Mouse (Mus musculus) midbrain, embryonic 16.5 days (tissue): ENCODE data around the gene Ankrd13c. TPM values are rescaled to one million over a fixed set of nuclear protein-coding genes. Genes with fewer than 3 reads are reported as not detected.
"Not testable (repeated sequence)": the region's sequence is repeated elsewhere in the genome, so short reads cannot be mapped to it uniquely, and the experiment has no call there.

ENCODE experiments used
- ATAC-seq: fragments of 200-750 bp; cut with Nextera tagmentation; 2 replicates; pipeline ENCODE4 v1.8.0; 2017; ENCODE audit warnings: moderate TSS enrichment
- H3K27ac ChIP-seq: fragments of 300-500 bp; sonication (generic); 2 replicates; pipeline ENCODE4 v1.5.1; 2014; ENCODE audit warnings: mild to moderate bottlenecking, low read length, mixed read lengths
- H3K27me3 ChIP-seq: fragments of 300-500 bp; sonication (generic); 2 replicates; pipeline ENCODE4 v1.6.1; 2014; ENCODE audit warnings: low read depth, low read length, mixed read lengths; ENCODE audit not compliant: control insufficient read depth, insufficient read depth
- H3K36me3 ChIP-seq: fragments of 300-500 bp; sonication (generic); 2 replicates; pipeline ENCODE4 v1.6.1; 2014; ENCODE audit warnings: mild to moderate bottlenecking, low read length, moderate library complexity, mixed read lengths; ENCODE audit not compliant: control insufficient read depth, insufficient read depth
- H3K4me1 ChIP-seq: fragments of 300-500 bp; sonication (generic); 2 replicates; pipeline ENCODE4 v1.6.1; 2014; ENCODE audit warnings: mild to moderate bottlenecking, low read length, mixed read lengths; ENCODE audit not compliant: control insufficient read depth, insufficient read depth
- H3K4me2 ChIP-seq: fragments of 300-500 bp; sonication (generic); 2 replicates; pipeline ENCODE4 v1.6.1; 2014; ENCODE audit warnings: mild to moderate bottlenecking, low read length, mixed read lengths
- H3K4me3 ChIP-seq: fragments of 300-500 bp; sonication (generic); 2 replicates; pipeline ENCODE4 v1.5.1; 2014; ENCODE audit warnings: low read depth, mild to moderate bottlenecking, low read length, moderate library complexity, mixed read lengths
- H3K9ac ChIP-seq: fragments of 300-500 bp; sonication (generic); 2 replicates; pipeline ENCODE4 v1.6.1; 2014; ENCODE audit warnings: low read depth, low read length, mixed read lengths
- H3K9me3 ChIP-seq: fragments of 300-500 bp; sonication (generic); replicated peaks from 2 replicates; pipeline ENCODE4 v1.6.1; 2014; ENCODE audit warnings: mild to moderate bottlenecking, low read length, mixed read lengths; ENCODE audit not compliant: control insufficient read depth, poor library complexity, severe bottlenecking
- WGBS: fragments of 180-500 bp; shearing (Covaris S2); extraction: QIAGEN DNeasy Blood & Tissue Kit; methylation state at CpG from one replicate; pipeline ENCODE4 v1.1.7; 2014; 5-methylcytosine and 5-hydroxymethylcytosine counted together
- polyA plus RNA-seq: library from polyadenylated mRNA; unstranded; fragments of >200 nt; fragmentation: Nextera tagmentation; extraction: Ambion mirVana; gene quantifications from 2 replicates; pipeline ENCODE4 v1.2.1, GENCODE M21; 2015

Ankrd13c gene
- polyA plus RNA-seq, 1 experiment from 2014 or later: 25.5 TPM

GRCm38 (mm10) chr3:157923268-157923835 is 23.7 kb upstream of the Ankrd13c start:
- no peaks in the 10 kb centered on the region for H3K36me3 ChIP-seq
- H3K9me3 ChIP-seq: no peaks in the 10 kb centered on the region
- ATAC-seq: no peak
- peaks cover 7% of the 10 kb centered on the region; the same call in 1 of the 2 replicates for H3K4me1 ChIP-seq
- no peak overlapping the region for H3K9ac ChIP-seq
- WGBS: 77% methylated on average over 3 of the region's 3 CpGs
- H3K4me3 ChIP-seq: no peak overlapping the region
- no peak overlapping the region for H3K4me2 ChIP-seq
- no peak overlapping the region for H3K27ac ChIP-seq
- H3K27me3 ChIP-seq: no peaks in the 10 kb centered on the region

DNA sequence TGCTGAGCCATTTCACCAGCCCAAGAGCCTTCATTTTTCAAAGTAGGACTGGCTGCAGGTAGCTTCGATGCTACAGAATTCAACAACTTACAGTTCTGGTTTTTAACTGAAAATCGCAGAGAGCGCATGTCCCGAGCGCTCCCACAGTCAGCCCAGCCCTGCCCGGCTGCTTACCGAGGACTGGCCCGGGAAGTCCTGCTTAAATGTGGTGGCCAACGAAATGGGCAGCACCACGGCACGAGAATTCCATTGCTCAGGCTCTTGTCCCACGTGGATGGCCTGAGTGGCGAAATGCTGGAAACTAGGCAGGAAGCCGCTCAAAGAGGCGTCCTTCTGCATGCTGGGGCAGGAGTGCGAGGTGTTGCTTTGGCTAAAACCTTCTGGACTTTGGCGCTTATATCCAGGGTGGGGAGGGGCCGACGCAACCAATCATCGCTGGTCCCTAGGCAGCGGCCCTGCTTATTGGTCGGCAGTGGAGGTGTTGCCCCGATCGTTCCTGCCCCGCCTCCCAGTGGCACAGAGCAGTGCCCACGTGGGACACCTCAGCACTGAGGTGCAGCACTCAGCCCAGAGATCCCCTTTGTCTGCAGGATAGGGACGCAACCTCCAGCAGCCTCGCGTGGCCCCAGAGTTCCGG is 22.2 kb upstream of the Ankrd13c start, which contains the start of gene Cth:
Gene Cth (minus strand): TSS at position 386 of the 637 bp plus-strand sequence.
- Histone ChIP-seq H3K27me3 (no peaks in the 10 kb centered on the region), H3K9me3 (no peaks in the 10 kb centered on the region), H3K27ac (no peak within 1 kb of the TSS), H3K9ac (peak within 1 kb of the TSS; percentile 68), H3K4me1 (peaks cover 7% of the 10 kb centered on the region; the same call in 1 of the 2 replicates), H3K36me3 (no peaks in the 10 kb centered on the region), H3K4me2 (peak within 1 kb of the TSS; percentile 100), H3K4me3 (peak within 1 kb of the TSS; percentile 65)
- peak; percentile 100 for ATAC-seq
- WGBS: under 1% methylated on average over 30 of the region's 30 CpGs

GRCm38 (mm10) chr3:157925706-157926510 is 21.1 kb upstream of the Ankrd13c start:
- WGBS: 86% methylated on average over 14 of the region's 14 CpGs
- ATAC-seq: no peak
- H3K4me1 ChIP-seq: peaks cover 7% of the 10 kb centered on the region; the same call in 1 of the 2 replicates
- H3K9me3 ChIP-seq: no peaks in the 10 kb centered on the region
- no peak overlapping the region for H3K4me3 ChIP-seq
- H3K4me2 ChIP-seq: no peak overlapping the region
- no peak overlapping the region for H3K9ac ChIP-seq
- H3K36me3 ChIP-seq: no peaks in the 10 kb centered on the region
- no peak overlapping the region for H3K27ac ChIP-seq
- no peaks in the 10 kb centered on the region for H3K27me3 ChIP-seq

GRCm38 (mm10) chr3:157926761-157927160 is 20.3 kb upstream of the Ankrd13c start:
- 40% methylated on average over 2 of the region's 2 CpGs for WGBS
- Histone ChIP-seq H3K9ac (no peak overlapping the region), H3K4me3 (no peak overlapping the region), H3K36me3 (no peaks in the 10 kb centered on the region), H3K4me2 (no peak overlapping the region), H3K27me3 (no peaks in the 10 kb centered on the region), H3K9me3 (no peaks in the 10 kb centered on the region), H3K27ac (no peak overlapping the region), H3K4me1 (peaks cover 7% of the 10 kb centered on the region; the same call in 1 of the 2 replicates)
- ATAC-seq: no peak

DNA sequence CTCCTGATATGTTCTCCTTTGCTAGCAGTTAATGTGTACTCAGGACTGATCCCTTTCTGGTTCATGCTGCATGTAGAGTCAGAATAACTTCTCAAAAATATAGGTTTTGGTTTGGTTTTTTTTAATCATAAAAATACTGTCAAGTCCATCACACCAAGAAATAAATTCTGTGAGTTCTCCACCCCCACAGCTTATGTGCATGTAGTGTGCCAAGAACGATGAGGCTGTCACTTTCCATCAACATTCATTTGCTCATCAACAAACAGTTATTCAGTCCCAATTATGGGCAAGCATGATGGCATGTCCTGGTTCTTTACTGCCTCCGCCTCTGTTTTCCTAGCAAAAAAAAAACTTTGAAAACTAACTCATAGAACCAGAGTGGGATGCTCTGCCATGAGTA is 18.3 kb upstream of the Ankrd13c start:
- H3K9me3 ChIP-seq: no peaks in the 10 kb centered on the region
- H3K36me3 ChIP-seq: no peaks in the 10 kb centered on the region
- H3K9ac ChIP-seq: no peak overlapping the region
- ATAC-seq: no peak
- 87% methylated on average over 2 of the region's 2 CpGs for WGBS
- no peak overlapping the region for H3K27ac ChIP-seq
- H3K27me3 ChIP-seq: no peaks in the 10 kb centered on the region
- H3K4me1 ChIP-seq: peaks cover 4% of the 10 kb centered on the region; the same call in 1 of the 2 replicates
- no peak overlapping the region for H3K4me3 ChIP-seq
- no peak overlapping the region for H3K4me2 ChIP-seq

GRCm38 (mm10) chr3:157929417-157929816 is 17.6 kb upstream of the Ankrd13c start:
- Histone ChIP-seq H3K27me3 (no peaks in the 10 kb centered on the region), H3K4me3 (no peak overlapping the region), H3K9ac (no peak overlapping the region), H3K9me3 (no peaks in the 10 kb centered on the region), H3K27ac (no peak overlapping the region), H3K36me3 (no peaks in the 10 kb centered on the region), H3K4me2 (no peak overlapping the region), H3K4me1 (peaks cover 3% of the 10 kb centered on the region; the same call in 1 of the 2 replicates)
- WGBS: 87% methylated on average over 1 of the region's 1 CpGs
- no peak for ATAC-seq

- ATAC-seq: no peak
- H3K9ac ChIP-seq: no peak overlapping the region
- H3K9me3 ChIP-seq: no peaks in the 10 kb centered on the region
- no peak overlapping the region for H3K27ac ChIP-seq
- no peak overlapping the region for H3K4me3 ChIP-seq
- H3K4me1 ChIP-seq: no peaks in the 10 kb centered on the region
- H3K27me3 ChIP-seq: no peaks in the 10 kb centered on the region
- H3K4me2 ChIP-seq: no peak overlapping the region
- no peaks in the 10 kb centered on the region for H3K36me3 ChIP-seq
- 68% methylated on average over 3 of the region's 3 CpGs for WGBS
Measured at GRCm38 (mm10) chr3:157931592-157931991, 15.4 kb upstream of the Ankrd13c start.

- Histone ChIP-seq H3K27me3 (no peaks in the 10 kb centered on the region), H3K9me3 (no peaks in the 10 kb centered on the region), H3K4me1 (no peaks in the 10 kb centered on the region), H3K4me3 (no peak overlapping the region), H3K36me3 (no peaks in the 10 kb centered on the region), H3K9ac (no peak overlapping the region), H3K27ac (no peak overlapping the region), H3K4me2 (no peak overlapping the region)
- no peak for ATAC-seq
- WGBS: 42% methylated on average over 3 of the region's 3 CpGs
Measured at GRCm38 (mm10) chr3:157932074-157932473, 15.0 kb upstream of the Ankrd13c start.

- H3K9me3 ChIP-seq, H3K9ac ChIP-seq, H3K4me1 ChIP-seq, H3K27me3 ChIP-seq, H3K4me2 ChIP-seq, H3K4me3 ChIP-seq, H3K36me3 ChIP-seq, H3K27ac ChIP-seq, ATAC-seq: not testable (repeated sequence)
- WGBS: 50% methylated on average over 5 of the region's 6 CpGs
Measured at GRCm38 (mm10) chr3:157933223-157933622, 13.8 kb upstream of the Ankrd13c start.
